Mouse (Mus musculus) heart, embryonic 13.5 days (tissue): ENCODE data around the gene Ggta1. TPM values are rescaled to one million over a fixed set of nuclear protein-coding genes. Genes with fewer than 3 reads are reported as not detected.
"Not testable (repeated sequence)": the region's sequence is repeated elsewhere in the genome, so short reads cannot be mapped to it uniquely, and the experiment has no call there.

ENCODE experiments used
- ATAC-seq: fragments of 200-750 bp; cut with Nextera tagmentation; 2 replicates; pipeline ENCODE4 v1.8.0; 2017; ENCODE audit warnings: moderate TSS enrichment; ENCODE audit not compliant: insufficient number of reproducible peaks, low FRiP score, low TSS enrichment; ENCODE audit errors: extremely low read depth
- H3K27ac ChIP-seq: fragments of 300-500 bp; sonication (generic); replicated peaks from 2 replicates; pipeline ENCODE4 v1.5.1; 2015; ENCODE audit warnings: moderate library complexity, mild to moderate bottlenecking, inconsistent platforms
- H3K27me3 ChIP-seq: fragments of 300-500 bp; sonication (generic); replicated peaks from 2 replicates; pipeline ENCODE4 v1.6.1; 2015; ENCODE audit warnings: mild to moderate bottlenecking, inconsistent platforms
- H3K36me3 ChIP-seq: fragments of 300-500 bp; sonication (generic); 2 replicates; pipeline ENCODE4 v1.6.1; 2015; ENCODE audit warnings: mild to moderate bottlenecking, inconsistent platforms
- H3K4me1 ChIP-seq: fragments of 300-500 bp; sonication (generic); 2 replicates; pipeline ENCODE4 v1.6.1; 2015; ENCODE audit warnings: inconsistent platforms
- H3K4me2 ChIP-seq: fragments of 300-500 bp; sonication (generic); 2 replicates; pipeline ENCODE4 v1.6.1; 2015; ENCODE audit warnings: inconsistent platforms, mild to moderate bottlenecking, moderate library complexity
- H3K4me3 ChIP-seq: fragments of 300-500 bp; sonication (generic); 2 replicates; pipeline ENCODE4 v1.5.1; 2015; ENCODE audit warnings: moderate library complexity, mild to moderate bottlenecking, inconsistent platforms
- H3K9ac ChIP-seq: fragments of 300-500 bp; sonication (generic); 2 replicates; pipeline ENCODE4 v1.6.1; 2015; ENCODE audit warnings: inconsistent platforms, mild to moderate bottlenecking, moderate library complexity
- H3K9me3 ChIP-seq: fragments of 300-500 bp; sonication (generic); 2 replicates; pipeline ENCODE4 v1.6.1; 2016; ENCODE audit warnings: inconsistent platforms
- WGBS: fragments of 180-500 bp; shearing (Covaris S2); methylation state at CpG from one replicate; pipeline ENCODE4 v1.1.7; 2015; ENCODE audit warnings: mixed read lengths; 5-methylcytosine and 5-hydroxymethylcytosine counted together
- polyA plus RNA-seq: library from polyadenylated mRNA; unstranded; fragments of >200 nt; fragmentation: Nextera tagmentation; extraction: Ambion mirVana; gene quantifications from 2 replicates; pipeline ENCODE4 v1.2.1, GENCODE M21; 2015

Gene Ggta1
- polyA plus RNA-seq, 1 experiment from 2014 or later, result 32.5 TPM

DNA sequence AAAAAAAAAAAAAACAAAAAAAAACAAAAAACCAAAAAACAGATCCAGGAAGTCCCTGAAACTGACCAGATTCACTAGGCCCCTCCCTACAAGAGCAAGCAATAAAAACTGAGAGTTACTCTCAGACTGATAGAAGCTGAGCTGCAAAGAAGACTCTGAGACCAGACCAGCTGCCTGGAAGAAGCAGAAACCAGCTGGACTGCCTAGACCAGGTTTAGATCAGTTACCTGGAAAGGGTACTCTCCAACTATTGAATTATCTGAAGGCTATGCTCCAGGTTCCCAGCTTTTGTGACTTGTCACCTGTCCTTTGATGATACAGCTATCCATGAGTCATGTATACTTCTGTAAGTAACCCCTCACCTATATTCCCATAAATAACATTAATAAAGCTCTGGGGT lies 3.7 kb downstream of the Ggta1 start:
- peak overlapping the region; percentile 72 for H3K4me3 ChIP-seq

DNA sequence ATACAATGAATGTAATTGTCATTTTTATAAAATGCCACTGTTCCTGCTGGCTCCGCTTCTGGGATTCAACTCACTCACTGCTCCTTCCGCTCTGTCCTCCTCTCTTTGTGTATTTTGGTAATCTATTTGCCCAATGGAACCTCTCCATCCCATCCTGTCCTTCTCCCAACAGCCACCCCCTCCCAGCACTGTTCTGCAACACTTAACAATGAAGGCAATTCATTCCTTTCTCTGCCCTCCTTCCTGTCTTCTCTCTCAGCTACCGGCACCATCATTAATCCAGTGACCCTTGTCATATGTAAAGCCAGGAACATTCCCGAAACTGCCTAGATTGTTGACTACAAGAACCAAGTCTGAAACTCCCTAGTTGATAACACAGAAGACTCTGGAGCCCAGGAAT lies 4.6 kb downstream of the Ggta1 start:
- no peaks in the 10 kb centered on the region for H3K27me3 ChIP-seq
- 62% methylated on average over 4 of the region's 4 CpGs for WGBS
- H3K27ac ChIP-seq, result peak overlapping the region; percentile 36
- H3K36me3 ChIP-seq, result peaks cover 11% of the 10 kb centered on the region
- H3K9ac ChIP-seq, result 0 out of 2 replicates have a peak overlapping the region, but pooled peaks have one; percentile 19
- peaks cover 37% of the 10 kb centered on the region for H3K4me1 ChIP-seq
- H3K4me3 ChIP-seq, result no peak overlapping the region
- ATAC-seq, result no peak
- peaks cover 4% of the 10 kb centered on the region; the same call in 1 of the 2 replicates for H3K9me3 ChIP-seq
- H3K4me2 ChIP-seq, result no peak overlapping the region

More for the DNA sequence above, 3.7 kb downstream of the Ggta1 start:
- Histone ChIP-seq H3K27me3 (no peaks in the 10 kb centered on the region), H3K27ac (no peak overlapping the region), H3K9ac (no peak overlapping the region), H3K4me1 (peaks cover 46% of the 10 kb centered on the region), H3K4me2 (peak overlapping the region; percentile 93), H3K9me3 (peaks cover 4% of the 10 kb centered on the region; the same call in 1 of the 2 replicates), H3K36me3 (peaks cover 11% of the 10 kb centered on the region)
- ATAC-seq, result no peak

DNA sequence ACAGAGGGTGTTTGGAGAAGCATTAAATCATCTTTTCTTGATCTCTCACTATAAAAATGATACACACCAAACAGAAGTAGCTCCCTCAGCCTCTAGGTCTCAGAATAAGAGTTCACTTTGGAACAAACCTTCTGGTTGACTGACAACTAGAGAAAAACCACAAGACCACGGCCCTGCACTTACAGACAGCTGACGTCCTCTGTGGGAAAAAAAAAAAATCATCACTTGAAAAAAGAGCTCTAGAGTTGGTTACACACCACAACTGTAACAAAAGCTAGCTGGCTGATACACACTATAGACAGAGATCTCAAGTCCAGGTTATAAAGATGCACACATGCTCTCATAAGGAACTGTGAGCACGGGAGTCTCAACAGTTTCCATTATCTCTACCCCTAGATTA lies 9.3 kb downstream of the Ggta1 start:
- no peak overlapping the region for H3K27ac ChIP-seq
- H3K4me2 ChIP-seq, result no peak overlapping the region
- no peak for ATAC-seq
- no peak overlapping the region for H3K9ac ChIP-seq
- H3K4me3 ChIP-seq, result no peak overlapping the region
- no peaks in the 10 kb centered on the region for H3K27me3 ChIP-seq
- H3K9me3 ChIP-seq, result peaks cover 4% of the 10 kb centered on the region; the same call in 1 of the 2 replicates
- H3K4me1 ChIP-seq, result peaks cover 48% of the 10 kb centered on the region
- H3K36me3 ChIP-seq, result peaks cover 6% of the 10 kb centered on the region
- 62% methylated on average over 3 of the region's 3 CpGs for WGBS

DNA sequence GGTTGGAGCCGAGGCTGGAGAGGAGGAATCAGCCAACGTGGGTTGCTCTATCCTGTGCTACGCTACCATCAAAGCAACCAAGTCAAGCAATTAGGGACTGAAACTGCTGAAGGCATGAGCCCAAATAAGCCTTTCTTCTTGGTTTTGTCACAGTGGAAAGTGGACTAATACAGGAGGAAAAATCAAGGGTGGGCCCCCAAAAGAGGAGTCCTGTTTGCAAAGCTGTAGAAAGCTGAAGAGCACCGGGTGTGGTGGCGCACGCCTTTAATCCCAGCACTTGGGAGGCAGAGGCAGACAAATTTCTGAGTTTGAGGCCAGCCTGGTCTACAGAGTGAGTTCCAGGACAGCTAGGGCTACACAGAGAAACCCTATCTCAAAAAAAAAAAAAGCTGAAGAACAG lies 10.3 kb downstream of the Ggta1 start:
- ATAC-seq, H3K4me3 ChIP-seq, H3K36me3 ChIP-seq, H3K27ac ChIP-seq, H3K27me3 ChIP-seq, H3K9ac ChIP-seq, H3K4me2 ChIP-seq, H3K9me3 ChIP-seq: not testable (repeated sequence)
- whole genome bisulfite sequencing, result 93% methylated on average over 6 of the region's 6 CpGs
- H3K4me1 ChIP-seq, result peaks cover 50% of the 10 kb centered on the region

DNA sequence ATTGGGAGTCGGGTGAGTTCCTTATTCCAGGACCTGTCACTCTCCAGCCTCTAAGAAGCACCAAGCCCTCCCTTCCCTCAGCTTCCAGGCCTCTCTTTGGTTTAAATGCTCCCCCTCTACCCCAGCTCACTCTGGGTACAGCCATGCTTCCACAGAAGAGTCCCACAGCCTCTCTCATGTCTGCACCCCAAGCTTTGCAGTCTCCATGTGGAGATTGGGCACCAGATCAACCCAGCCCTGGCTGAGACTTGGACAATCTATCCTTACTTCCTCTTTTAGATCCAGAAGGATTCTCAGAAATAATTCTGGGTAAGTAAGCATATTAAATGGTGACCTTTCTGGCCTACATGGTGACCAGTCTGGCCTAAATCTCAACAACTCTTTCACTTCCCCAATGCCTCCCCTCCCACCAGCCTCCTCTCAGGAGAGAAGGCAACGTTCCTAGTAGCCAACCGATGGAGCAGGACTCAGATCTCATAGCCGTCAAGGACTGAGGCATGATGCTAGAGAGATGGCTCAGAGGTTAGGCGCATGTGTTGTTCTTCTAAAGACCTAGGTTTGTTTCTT lies 11.5 kb downstream of the Ggta1 start:
- Histone ChIP-seq H3K9me3 (no peaks in the 10 kb centered on the region), H3K36me3 (no peaks in the 10 kb centered on the region), H3K9ac (no peak overlapping the region), H3K27ac (0 out of 2 replicates have a peak overlapping the region, but pooled peaks have one; percentile 16), H3K4me2 (no peak overlapping the region), H3K4me3 (no peak overlapping the region), H3K27me3 (no peaks in the 10 kb centered on the region), H3K4me1 (peaks cover 61% of the 10 kb centered on the region)
- 78% methylated on average over 5 of the region's 5 CpGs for WGBS
- ATAC-seq, result no peak

DNA sequence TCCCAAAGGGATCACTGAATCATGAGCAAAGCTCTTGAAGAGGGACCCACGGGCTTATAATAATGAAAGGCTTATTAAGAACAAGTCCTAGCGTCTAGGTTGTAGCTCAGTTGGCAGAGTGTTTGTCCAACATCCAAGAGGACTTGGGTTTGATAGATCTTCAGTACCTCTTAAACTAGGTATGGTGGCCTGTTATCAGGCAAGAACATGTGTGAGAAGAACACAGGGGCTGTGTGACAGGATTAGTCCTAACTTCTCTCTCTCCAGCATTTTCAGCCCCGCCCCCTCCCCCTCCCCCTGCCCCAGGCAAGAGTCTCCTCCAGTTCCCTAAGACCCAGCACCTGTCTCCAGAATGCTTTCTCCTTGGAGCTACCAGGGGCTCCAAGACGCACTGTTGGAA lies 12.2 kb downstream of the Ggta1 start:
- H3K9ac ChIP-seq, result no peak overlapping the region
- H3K4me2 ChIP-seq, result no peak overlapping the region
- H3K27ac ChIP-seq, result no peak overlapping the region; the same call in 1 of the 2 replicates
- no peaks in the 10 kb centered on the region for H3K36me3 ChIP-seq
- peaks cover 68% of the 10 kb centered on the region for H3K4me1 ChIP-seq
- H3K4me3 ChIP-seq, result no peak overlapping the region
- no peaks in the 10 kb centered on the region for H3K9me3 ChIP-seq
- H3K27me3 ChIP-seq, result no peaks in the 10 kb centered on the region
- 73% methylated on average over 4 of the region's 4 CpGs for WGBS
- ATAC-seq, result no peak

DNA sequence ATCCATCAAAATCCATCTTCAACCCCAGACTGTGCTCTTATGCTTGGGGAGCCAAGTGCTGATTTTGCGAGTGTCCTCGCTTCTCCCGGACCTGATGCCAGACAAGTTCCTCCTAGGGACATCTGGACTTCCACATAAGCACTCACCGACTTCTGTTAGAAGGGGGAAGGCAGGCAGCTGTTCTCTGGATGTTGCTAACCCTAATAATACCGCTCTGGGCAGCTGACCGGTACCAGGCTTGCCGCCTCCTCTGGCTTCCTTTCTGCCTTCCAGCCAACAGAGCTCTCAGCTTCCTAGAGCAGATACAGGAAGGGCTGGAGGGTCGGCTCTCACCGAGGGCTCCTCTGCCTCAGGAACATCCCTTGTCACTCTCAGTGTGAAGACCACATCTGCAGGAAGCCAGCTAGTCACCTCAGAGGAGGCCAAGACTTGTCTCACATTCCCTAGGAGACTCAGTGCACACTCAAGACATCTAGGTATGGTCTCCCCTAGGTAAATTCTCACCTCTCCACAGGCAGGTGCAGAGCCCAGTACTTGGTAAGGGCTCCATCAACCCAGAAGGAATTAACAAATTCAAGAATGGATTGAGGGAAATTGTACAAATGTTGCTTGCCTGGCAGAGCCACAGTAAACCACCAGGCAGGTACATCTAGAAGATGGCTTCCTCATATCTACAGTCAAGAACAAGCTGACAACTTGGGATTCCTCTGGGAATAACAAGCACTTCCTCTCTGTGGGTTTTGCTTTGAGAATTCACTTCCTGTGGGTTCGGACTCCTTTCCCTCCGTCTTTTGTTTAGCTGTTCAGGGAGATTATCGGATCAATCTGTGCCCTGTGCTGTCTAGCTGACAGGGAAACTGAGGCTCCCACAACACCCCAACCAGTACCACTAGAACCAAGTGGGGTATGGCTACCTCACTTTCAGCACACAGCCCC lies 13.1 kb downstream of the Ggta1 start:
- H3K27ac ChIP-seq, result peak overlapping the region; percentile 20
- peaks cover 77% of the 10 kb centered on the region for H3K4me1 ChIP-seq
- H3K27me3 ChIP-seq, result no peaks in the 10 kb centered on the region
- WGBS, result 67% methylated on average over 12 of the region's 12 CpGs
- no peak overlapping the region for H3K4me3 ChIP-seq
- ATAC-seq, result no peak
- H3K4me2 ChIP-seq, result no peak overlapping the region
- no peaks in the 10 kb centered on the region for H3K36me3 ChIP-seq
- 0 out of 2 replicates have a peak overlapping the region, but pooled peaks have one; percentile 15 for H3K9ac ChIP-seq
- no peaks in the 10 kb centered on the region for H3K9me3 ChIP-seq

DNA sequence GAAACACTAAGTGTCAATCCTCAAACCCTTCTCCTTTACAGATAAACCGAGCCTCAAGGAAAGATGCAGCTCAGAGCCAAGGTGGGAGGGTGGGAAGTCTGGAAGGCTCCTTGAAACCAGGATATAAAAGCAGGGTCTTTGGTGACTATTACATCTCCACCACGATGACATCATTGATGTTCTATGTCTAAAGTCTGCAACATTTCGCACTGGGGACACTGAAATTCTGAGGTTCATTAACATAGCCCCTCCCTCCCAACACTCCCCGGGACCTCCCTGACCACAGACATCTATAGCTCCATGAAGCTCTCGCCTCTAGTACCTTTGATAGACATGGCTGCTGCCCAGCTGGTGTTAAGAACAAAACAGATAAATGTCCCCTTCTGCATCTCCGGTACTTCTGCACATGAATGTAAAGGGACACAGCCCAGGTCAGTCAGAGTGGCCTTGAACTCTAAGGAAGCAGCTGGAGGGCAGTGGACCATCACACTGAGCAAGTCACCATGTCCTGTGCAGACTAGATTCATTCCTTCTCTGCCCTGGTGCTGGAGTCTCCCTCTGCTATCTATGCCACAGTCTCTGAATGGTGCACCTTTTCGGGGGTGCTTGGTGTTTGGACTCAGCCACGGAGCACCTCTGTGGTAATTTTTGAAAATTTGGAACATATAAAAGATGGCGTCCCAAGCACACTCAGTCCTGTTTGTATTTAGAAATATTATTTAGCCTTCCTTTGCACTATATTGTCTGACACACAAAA lies 13.9 kb downstream of the Ggta1 start:
- Histone ChIP-seq H3K36me3 (no peaks in the 10 kb centered on the region), H3K27ac (peak overlapping the region; percentile 58; the same call in 1 of the 2 replicates), H3K4me2 (no peak overlapping the region), H3K27me3 (no peaks in the 10 kb centered on the region), H3K4me1 (peaks cover 86% of the 10 kb centered on the region), H3K4me3 (no peak overlapping the region), H3K9ac (no peak overlapping the region), H3K9me3 (no peaks in the 10 kb centered on the region)
- 65% methylated on average over 9 of the region's 9 CpGs for WGBS
- ATAC-seq, result no peak

DNA sequence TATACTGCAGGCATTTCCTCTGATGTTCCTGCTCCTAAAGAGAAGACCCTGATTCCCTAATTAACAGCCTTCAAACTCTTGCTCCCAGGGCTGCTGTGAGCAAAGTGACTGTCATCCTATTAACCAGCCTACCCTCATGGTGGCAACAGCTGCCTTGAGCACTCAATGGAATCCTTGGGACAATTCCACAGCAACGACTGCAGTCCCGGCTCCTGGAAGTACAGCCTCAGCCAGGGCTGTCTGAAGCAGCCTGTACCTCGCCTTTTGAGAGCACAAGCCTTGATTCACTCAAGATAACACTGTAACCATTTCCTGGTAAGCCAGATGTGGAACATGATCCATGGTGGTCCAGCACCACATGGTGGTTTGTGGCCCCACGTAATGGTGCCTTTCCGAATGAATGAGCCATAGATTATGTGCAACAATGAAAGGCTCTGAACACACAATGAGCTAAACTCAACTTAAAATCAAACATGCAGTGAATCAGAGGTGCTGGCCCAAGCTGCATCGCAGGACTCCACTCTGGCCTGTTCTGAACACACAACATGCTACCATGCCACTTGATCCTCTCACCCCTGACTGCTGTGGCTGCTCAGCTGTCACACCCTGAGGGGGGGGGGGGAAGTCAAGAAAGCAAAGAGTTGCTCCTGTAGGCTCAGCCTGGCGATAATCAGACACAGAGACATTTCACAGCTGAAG lies 14.7 kb downstream of the Ggta1 start:
- H3K9ac ChIP-seq, result no peak overlapping the region
- ATAC-seq, result no peak
- no peaks in the 10 kb centered on the region for H3K36me3 ChIP-seq
- peaks cover 90% of the 10 kb centered on the region for H3K4me1 ChIP-seq
- no peak overlapping the region for H3K4me3 ChIP-seq
- no peaks in the 10 kb centered on the region for H3K9me3 ChIP-seq
- H3K27me3 ChIP-seq, result no peaks in the 10 kb centered on the region
- no peak overlapping the region for H3K4me2 ChIP-seq
- H3K27ac ChIP-seq, result peak overlapping the region; percentile 58; the same call in 1 of the 2 replicates
- 40% methylated on average over 7 of the region's 7 CpGs for WGBS

DNA sequence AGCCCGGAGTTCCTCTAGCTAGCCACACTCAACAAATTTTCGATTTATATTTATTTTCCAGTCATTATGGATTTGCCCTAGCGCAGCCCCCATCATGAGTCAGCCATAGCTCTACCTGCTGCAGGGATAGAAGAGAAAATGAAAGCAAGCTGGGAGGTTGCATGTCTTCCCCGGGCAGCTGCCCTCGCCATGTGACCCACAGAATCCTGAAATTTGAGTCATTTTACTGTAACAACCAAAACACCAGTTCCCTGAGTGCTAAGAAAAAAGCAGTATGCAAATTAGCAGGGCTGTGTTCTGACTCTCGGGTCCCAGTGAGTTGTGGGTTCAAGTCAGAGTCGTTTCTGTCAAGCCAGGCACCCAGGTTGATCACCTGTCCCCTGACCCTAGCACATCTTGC lies 15.6 kb downstream of the Ggta1 start:
- H3K27me3 ChIP-seq, result no peaks in the 10 kb centered on the region
- peaks cover 88% of the 10 kb centered on the region for H3K4me1 ChIP-seq
- no peak for ATAC-seq
- WGBS, result 87% methylated on average over 7 of the region's 7 CpGs
- H3K27ac ChIP-seq, result peak overlapping the region; percentile 58
- no peak overlapping the region for H3K4me3 ChIP-seq
- H3K9me3 ChIP-seq, result no peaks in the 10 kb centered on the region
- H3K9ac ChIP-seq, result no peak overlapping the region
- H3K4me2 ChIP-seq, result no peak overlapping the region
- no peaks in the 10 kb centered on the region for H3K36me3 ChIP-seq

DNA sequence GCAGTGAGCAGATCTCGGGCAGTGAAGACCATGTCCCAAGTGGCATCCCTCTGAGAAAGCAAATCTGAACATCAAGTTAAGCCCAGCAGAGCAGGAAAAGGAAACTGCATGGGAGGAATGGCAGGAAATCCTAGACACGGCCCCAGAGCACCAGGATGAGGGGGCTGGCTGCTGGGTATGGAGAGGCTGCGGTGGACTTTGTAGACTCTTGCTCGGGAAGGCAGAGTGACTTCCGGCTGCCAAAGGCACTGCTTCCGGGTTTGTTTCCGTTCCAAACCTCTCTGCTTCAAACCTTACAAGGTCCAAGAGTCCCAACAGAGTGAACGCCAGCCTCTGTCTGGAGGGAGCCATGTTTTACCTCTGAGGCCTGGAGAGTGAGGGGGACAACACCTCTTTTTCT lies 16.2 kb downstream of the Ggta1 start:
- no peaks in the 10 kb centered on the region for H3K36me3 ChIP-seq
- H3K4me1 ChIP-seq, result peaks cover 89% of the 10 kb centered on the region
- H3K27ac ChIP-seq, result peak overlapping the region; percentile 58
- no peak overlapping the region for H3K4me3 ChIP-seq
- H3K4me2 ChIP-seq, result no peak overlapping the region
- WGBS, result 70% methylated on average over 8 of the region's 8 CpGs
- no peaks in the 10 kb centered on the region for H3K9me3 ChIP-seq
- H3K9ac ChIP-seq, result no peak overlapping the region
- no peak for ATAC-seq
- H3K27me3 ChIP-seq, result no peaks in the 10 kb centered on the region
